Mouse (Mus musculus) left cerebral cortex, postnatal 36 days (tissue): Measurements from ENCODE around the gene Smim22. TPM values are rescaled to one million over a fixed set of nuclear protein-coding genes. Genes with fewer than 3 reads are reported as not detected.

ENCODE experiments used
- DNase-seq, 2 experiments: peaks; one replicate each; pipeline ENCODE4 v3.0.0; 2021 to 2022; ENCODE audit warnings: low spot score in 2 of 2, mixed read lengths in 1 of 2
- intact Hi-C: fragments of 180-260 bp; cut with DNase I; formaldehyde crosslinking; loops from one replicate; pipeline ENCODE4 v1.15.1; 2025
- total RNA-seq, 2 experiments: library from RNA; stranded (reverse); gene quantifications; 2 replicates each; pipeline ENCODE4 v1.2.3; 2021

Smim22 gene
- total RNA-seq, 2 experiments from 2014 or later: not detected

GRCm38 (mm10) chr16:5000611-5001010, 6.5 kb upstream of the Smim22 start:
- intact Hi-C loops: no loop called here
- no peak for DNase-seq

DNA sequence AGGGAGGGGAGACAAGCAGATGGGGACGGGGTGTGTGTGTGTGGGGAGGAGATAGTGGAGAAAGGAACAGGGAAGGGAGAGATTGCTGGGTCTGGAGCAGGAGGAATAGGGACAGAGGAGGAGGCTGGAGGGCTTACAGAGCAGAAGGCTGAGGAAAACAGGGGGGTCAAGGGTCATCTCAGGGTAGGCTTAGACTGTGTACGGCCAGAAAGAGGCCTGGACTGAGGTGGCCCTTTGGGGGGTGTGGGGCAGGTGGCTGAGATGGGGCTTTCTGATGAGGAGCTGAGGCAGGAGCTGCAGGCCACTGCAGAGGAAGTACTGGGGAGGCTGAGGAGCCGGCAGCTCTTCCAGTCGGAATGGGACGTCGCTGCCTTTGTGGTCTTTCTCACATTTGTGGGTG, 404 bp downstream of the Smim22 start:
- no peak for DNase-seq
- intact Hi-C loops: no loop called here

- DNase-seq: no peak
- intact Hi-C loops: no loop called here
These were observed 988 bp downstream of the Smim22 start for GRCm38 (mm10) chr16:5008076-5008475.

GRCm38 (mm10) chr16:5010371-5010935, 3.4 kb downstream of the Smim22 start:
- intact Hi-C loops: loop anchor here (5.0 kb wide), 1 partner anchor 33 kb away; no protein-coding TSS in a partner anchor
- no peak for DNase-seq

DNA sequence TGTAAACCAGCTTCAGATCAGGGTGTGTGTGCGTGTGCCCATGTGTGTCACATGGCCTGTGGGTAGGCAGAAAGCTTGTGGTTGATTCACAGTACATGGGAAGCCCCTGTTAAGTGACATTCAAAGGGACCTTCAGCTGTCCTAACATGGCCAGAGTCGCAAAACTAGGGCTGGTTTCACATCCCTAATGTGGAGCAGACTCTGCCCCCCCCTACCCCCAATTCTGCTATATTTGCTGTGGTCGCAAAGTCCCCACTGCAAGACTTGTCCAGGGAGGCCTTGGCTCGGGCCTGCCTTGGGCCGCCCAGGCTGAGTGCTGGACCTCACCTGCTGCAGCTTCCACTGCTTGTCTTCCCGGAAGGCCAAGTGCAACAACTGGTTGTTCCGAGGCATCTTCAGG, 4.2 kb downstream of the Smim22 start:
- intact Hi-C loops: loop anchor here (5.0 kb wide), 1 partner anchor 34 kb away; no protein-coding TSS in a partner anchor
- no peak for DNase-seq

DNA sequence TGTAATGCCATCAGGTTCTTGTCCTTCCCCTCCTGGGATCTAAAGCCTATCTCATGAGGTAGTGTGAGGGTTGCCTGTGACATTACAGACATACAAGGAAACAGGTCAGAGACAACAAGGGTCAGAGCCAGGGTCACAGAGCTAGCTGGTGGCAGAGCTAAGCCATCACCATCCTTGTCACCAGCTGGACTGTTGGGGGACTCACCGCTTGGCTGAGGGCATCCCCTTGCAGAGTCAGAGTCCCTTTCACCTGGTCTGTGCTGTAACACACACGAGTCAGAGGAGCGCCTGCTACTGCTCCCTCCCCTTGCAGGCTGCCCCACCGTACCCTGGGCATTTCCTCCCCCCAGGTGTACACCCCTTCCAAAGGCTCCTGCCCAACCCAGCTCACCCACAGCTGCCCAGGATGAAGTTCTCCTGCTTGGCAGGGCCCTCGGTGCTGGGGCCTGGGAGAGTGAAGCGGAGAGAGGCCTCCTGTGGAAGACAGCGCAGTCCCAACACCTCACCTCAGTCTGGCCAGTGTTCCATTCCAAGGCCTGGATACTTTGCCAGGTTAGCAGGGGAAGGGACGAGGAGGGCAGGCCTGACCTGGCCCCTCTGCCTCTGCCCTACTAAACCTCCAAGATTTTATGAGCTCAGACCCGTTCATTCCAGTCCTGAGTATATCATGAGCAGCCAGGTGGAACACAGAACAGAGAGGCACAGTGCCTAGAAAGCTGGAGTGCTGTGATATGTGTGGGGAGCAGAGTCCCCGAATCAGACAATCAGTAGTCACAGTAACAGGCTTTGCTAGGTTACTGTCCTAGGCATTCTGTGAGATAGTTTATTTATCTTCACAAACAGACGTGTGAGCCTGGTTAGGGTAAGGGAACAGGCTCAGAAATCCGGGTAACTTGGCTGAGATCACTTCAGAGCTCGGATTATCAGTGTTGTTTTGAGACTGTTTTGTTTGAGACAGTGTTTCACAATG, 5.2 kb downstream of the Smim22 start:
- no peak for DNase-seq
- intact Hi-C loops: loop anchor here (2.0 to 5.0 kb wide), 2 partner anchors 35 to 48 kb away; partner anchors contain the start of gene Anks3

- peak; percentile 97 to 98 for DNase-seq
- intact Hi-C loops: loop anchor here (2.0 to 5.0 kb wide), 2 partner anchors 36 to 48 kb away; partner anchors contain the start of gene Anks3
These were observed 6.2 kb downstream of the Smim22 start, which contains the start of gene Rogdi for GRCm38 (mm10) chr16:5013054-5013838. Rogdi (minus strand) TSS chr16:5013553.

- intact Hi-C loops: loop anchor here (5.0 kb wide), 1 partner anchor 37 kb away; no protein-coding TSS in a partner anchor
- no peak for DNase-seq
These were observed 7.5 kb downstream of the Smim22 start for GRCm38 (mm10) chr16:5014578-5014977.

- intact Hi-C loops: no loop called here
- DNase-seq: no peak
These were observed 16.9 kb downstream of the Smim22 start for GRCm38 (mm10) chr16:5024021-5024420.

DNA sequence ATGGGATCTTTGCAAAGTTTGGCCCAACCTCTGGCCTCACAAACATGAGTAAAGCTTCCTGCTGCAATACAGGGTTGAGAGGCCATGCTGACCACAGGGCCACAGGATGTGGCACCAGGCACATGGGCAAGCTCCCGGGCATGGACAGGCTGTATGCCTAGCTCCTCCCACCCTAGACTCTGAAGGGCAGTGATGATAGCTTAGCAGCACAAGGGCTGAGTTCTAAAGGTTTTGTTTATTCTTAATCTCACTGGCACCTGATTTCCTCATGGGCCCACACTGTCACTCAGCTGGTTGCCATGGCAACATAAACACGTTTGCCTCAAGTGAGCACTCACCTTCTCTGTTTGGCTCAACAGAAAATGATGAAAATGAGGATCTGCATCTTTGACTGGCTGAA, 22.8 kb downstream of the Smim22 start:
- DNase-seq: no peak
- intact Hi-C loops: loop anchor here (5.0 kb wide), 1 partner anchor 37 kb away; no protein-coding TSS in a partner anchor

DNA sequence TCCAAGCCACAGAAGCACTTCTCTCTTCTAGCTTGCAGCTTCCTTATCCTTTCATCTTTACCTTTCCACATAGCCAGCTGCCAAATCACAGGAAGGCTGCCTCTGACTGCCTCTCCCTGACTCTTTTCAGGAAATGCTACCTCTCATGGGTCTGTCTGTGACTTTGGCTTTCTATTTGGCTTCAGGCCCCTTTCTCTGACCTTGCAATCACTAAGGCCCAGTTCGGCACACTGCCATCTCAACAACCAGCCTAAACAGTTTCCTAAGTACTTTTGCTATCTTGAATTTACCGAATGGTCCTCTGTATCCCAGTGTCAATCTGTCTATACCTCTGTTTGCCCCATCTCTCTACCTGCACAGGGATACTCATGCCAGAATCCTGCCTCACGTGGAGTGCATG, 28.5 kb downstream of the Smim22 start:
- DNase-seq: no peak
- intact Hi-C loops: no loop called here

DNA sequence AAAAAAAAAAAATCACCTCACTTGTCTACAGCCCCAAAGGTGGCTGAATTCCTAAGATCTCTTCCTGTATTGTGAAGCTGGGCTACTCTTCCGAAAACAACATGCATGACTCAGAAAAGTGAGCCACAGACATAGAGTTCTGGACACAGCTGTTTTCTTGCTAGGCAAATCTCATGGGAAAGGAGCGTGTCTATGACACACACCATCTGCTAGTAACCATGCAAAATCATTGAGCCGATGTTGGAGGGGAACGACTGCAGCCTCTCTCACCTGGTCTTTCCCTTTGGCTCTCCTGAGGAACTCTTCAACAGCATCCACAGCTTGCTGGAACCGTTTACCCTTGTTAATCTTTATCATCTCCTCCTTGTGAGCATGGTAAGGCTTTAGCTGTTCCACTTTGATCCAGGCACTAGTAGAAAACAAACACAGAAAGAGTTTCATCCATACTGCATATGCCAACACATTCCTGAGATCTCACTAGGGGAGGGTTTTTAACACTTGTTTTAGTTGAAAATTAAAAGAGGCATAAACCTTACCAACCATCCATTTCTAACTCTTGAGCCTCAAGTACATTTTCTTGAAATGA, 29.7 kb downstream of the Smim22 start:
- intact Hi-C loops: no loop called here
- DNase-seq: no peak

DNA sequence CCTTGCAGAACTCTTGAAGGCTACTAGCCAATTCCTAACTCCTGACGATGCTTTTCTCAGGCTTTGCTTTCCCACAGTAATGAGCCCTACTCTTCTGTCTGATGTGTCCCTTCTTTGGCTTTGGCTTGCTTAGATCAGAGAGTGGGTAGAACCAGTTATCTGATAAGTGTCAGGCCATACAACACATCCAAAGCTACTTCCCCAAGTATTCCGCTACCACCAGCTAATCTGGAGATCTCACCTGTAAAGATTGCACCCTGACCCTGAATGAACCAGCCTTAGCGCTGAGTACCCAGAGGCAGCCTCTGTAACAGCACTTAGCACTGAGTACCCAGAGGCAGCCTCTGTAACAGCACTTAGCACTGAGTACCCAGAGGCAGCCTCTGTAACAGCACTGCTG, 38.2 kb downstream of the Smim22 start:
- intact Hi-C loops: no loop called here

GRCm38 (mm10) chr16:5049182-5049773, 42.2 kb downstream of the Smim22 start:
- intact Hi-C loops: no loop called here

More for the DNA sequence above, 38.2 kb downstream of the Smim22 start:
- no peak for DNase-seq

DNA sequence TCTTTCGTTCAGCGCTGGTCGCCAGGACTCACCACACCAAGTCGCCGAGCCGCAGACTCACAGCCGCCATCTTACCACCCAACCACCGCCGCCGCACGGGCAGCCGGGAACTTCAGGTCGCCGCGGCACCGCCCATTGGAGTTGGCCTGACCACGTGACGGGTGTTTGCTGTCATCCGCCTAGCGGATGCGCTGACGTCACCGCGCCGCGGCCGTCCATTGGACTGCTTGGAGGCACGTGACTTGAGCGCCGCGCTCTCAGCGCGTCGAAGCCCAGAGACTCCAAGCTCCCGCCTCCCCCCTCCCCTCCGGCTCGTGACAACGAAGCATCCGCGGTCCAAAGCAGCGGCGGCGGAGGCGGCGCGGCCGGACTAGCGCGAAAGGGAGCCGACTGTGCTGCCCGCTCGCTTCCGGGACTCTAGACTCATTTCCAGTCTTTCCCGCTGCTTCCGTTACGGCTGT, 42.7 kb downstream of the Smim22 start, which contains the start of the genes Glyr1 and Ubn1:
Gene Glyr1, minus strand, starts transcription at position 90 of the 461 bp plus-strand sequence.
Gene Ubn1, plus strand, starts transcription at position 284 of the 461 bp plus-strand sequence.
- DNase-seq: peak; percentile 99
- intact Hi-C loops: loop anchor here (5.0 kb wide), 1 partner anchor 97 kb away; the partner anchor contains the start of gene Sec14l5

More at GRCm38 (mm10) chr16:5049182-5049773, 42.2 kb downstream of the Smim22 start:
- no peak for DNase-seq

DNA sequence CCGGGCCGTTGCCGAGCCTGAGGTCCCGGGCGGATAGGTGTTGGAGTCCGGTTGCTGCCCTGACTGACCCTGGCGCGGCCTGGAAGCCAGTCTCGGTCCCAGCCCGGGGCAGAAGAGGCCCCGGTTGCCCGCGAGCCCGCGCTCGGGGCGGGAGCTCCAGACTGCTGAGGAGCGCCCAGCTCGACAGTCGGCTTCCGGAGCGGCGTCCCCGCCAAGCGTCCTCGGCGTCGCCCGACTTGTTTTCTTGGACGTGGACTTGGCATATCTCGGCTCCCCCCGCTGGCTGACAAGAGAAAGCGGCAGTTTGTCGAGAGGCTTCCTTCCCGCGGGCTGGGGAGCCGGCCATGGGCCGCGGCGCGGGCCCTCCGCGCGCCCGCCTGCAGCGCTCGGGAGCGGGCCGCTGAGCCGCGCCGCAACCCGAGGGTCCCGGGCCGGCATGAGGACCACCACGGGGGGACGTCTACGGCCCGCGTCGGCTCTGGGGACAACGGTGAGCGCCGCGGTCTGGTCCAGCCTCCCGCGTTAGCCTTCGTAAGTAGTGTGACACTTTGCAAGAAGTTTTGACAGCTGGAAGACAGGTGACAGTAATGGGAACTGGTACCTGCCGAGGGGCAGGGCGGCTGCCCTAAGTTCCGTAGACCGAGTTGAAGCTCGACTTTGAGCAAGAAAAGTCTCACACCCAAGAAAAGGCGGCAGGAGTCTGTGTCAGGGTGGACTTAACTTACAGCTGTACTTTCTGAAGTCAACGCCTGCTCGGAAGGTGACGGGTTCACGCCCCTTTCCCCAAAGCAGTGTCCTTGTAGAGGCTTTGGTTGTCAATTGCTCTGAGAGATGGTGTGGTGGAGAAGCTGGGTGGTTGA, 43.4 kb downstream of the Smim22 start:
- intact Hi-C loops: loop anchor here (5.0 kb wide), 1 partner anchor 97 kb away; the partner anchor contains the start of gene Sec14l5
- DNase-seq: peak; percentile 77 to 79
